Mouse (Mus musculus) bone marrow macrophage, adult 2 months (primary cell): ENCODE results near the gene Slmap. TPM values are rescaled to one million over a fixed set of nuclear protein-coding genes. Genes with fewer than 3 reads are reported as not detected.

Experiments
- H3K27ac ChIP-seq: 2 replicates; pipeline ENCODE4 v1.5.1; 2012; ENCODE audit warnings: low read depth, low read length; ENCODE audit not compliant: insufficient read depth
- H3K4me1 ChIP-seq: 2 replicates; pipeline ENCODE4 v1.6.1; 2012; ENCODE audit warnings: low read length; ENCODE audit not compliant: control insufficient read depth, insufficient read depth
- H3K4me3 ChIP-seq: 2 replicates; pipeline ENCODE4 v1.5.1; 2012; ENCODE audit warnings: mild to moderate bottlenecking, low read length, moderate library complexity; ENCODE audit not compliant: insufficient read depth
- CTCF ChIP-seq: IDR thresholded peaks from 2 replicates; pipeline ENCODE4 v1.5.1; 2012; ENCODE audit warnings: low read depth, mild to moderate bottlenecking, low read length, moderate library complexity
- POLR2A ChIP-seq: IDR thresholded peaks from 2 replicates; pipeline ENCODE4 v1.6.1; 2012; ENCODE audit warnings: mild to moderate bottlenecking, low read depth, low read length, borderline replicate concordance
- polyA plus RNA-seq: library from polyadenylated mRNA; stranded (reverse); fragments of >200 nt; gene quantifications from 2 replicates; pipeline ENCODE4 v1.2.4, GENCODE M21; 2012; ENCODE audit not compliant: missing spikeins, insufficient read depth, insufficient read length

Slmap gene
- polyA plus RNA-seq, 1 experiment: 78.0 TPM

GRCm38 (mm10) chr14:26477738-26478137 is 57.0 kb downstream of the Slmap start:
- Histone ChIP-seq H3K4me1 (peaks cover 14% of the 10 kb centered on the region), H3K27ac (no peak overlapping the region), H3K4me3 (no peak overlapping the region)
- no peak for TF ChIP-seq CTCF
- no peak for TF ChIP-seq POLR2A

DNA sequence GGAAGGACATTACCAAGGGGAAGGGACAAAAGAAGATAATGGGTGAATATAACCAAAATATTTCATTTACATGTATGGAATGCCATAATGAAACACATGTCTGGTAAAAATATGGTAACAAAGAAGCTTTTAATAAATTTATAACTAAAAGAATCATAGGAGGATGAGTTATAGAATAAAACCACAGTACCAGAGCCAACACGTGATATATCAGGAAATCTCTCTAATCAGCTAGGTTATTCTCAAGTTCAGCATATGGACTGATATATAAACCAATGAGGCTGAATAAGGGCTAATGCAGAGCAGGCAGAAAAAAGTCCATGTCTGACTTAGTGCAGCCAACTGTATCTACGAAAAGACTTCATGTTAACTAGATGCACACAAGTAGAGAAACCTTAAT is 58.3 kb downstream of the Slmap start:
- H3K27ac ChIP-seq: no peak overlapping the region
- H3K4me3 ChIP-seq: no peak overlapping the region
- peaks cover 12% of the 10 kb centered on the region for H3K4me1 ChIP-seq
- TF ChIP-seq CTCF: no peak
- TF ChIP-seq POLR2A: no peak

GRCm38 (mm10) chr14:26467974-26468373 is 66.8 kb downstream of the Slmap start:
- H3K27ac ChIP-seq: no peak overlapping the region
- TF ChIP-seq POLR2A (no peak), CTCF (no peak)
- H3K4me1 ChIP-seq: peaks cover 9% of the 10 kb centered on the region
- no peak overlapping the region for H3K4me3 ChIP-seq

GRCm38 (mm10) chr14:26466544-26467125 is 68.1 kb downstream of the Slmap start:
- TF ChIP-seq POLR2A (no peak), CTCF (no peak)
- Histone ChIP-seq H3K4me1 (peaks cover 9% of the 10 kb centered on the region), H3K27ac (no peak overlapping the region), H3K4me3 (no peak overlapping the region)

DNA sequence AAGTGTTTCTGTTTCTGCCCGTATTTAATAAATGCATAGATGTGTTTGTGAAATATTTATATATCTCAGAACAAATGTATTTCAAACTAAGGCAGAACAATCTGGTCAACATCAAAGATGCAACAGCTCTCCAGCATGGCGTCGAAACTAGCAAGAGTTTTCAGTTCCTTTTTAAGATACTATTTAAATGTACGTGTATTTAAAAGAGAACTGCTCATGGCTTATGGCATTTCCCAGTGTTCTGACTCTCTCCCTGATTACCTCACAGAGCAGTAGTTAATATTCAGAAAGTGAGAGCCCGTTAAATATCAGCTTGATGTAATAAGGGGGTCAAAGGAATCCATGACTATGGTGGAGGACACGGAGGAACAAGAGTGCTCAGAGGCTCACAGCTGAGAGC is 68.8 kb downstream of the Slmap start:
- TF ChIP-seq CTCF: no peak
- no peak for TF ChIP-seq POLR2A
- H3K4me1 ChIP-seq: peaks cover 9% of the 10 kb centered on the region
- H3K4me3 ChIP-seq: no peak overlapping the region
- no peak overlapping the region for H3K27ac ChIP-seq

- H3K4me3 ChIP-seq: no peak overlapping the region
- TF ChIP-seq CTCF (no peak), POLR2A (no peak)
- H3K4me1 ChIP-seq: peaks cover 2% of the 10 kb centered on the region; the same call in 1 of the 2 replicates
- H3K27ac ChIP-seq: no peak overlapping the region
Measured at GRCm38 (mm10) chr14:26459516-26459915, 75.2 kb downstream of the Slmap start.

GRCm38 (mm10) chr14:26454851-26455250 is 79.9 kb downstream of the Slmap start:
- TF ChIP-seq POLR2A (no peak), CTCF (no peak)
- H3K27ac ChIP-seq: no peak overlapping the region
- H3K4me1 ChIP-seq: peaks cover 2% of the 10 kb centered on the region; the same call in 1 of the 2 replicates
- H3K4me3 ChIP-seq: no peak overlapping the region

- H3K27ac ChIP-seq: no peak overlapping the region
- peaks cover 2% of the 10 kb centered on the region; the same call in 1 of the 2 replicates for H3K4me1 ChIP-seq
- H3K4me3 ChIP-seq: no peak overlapping the region
- no peak for TF ChIP-seq POLR2A
- no peak for TF ChIP-seq CTCF
Measured at GRCm38 (mm10) chr14:26450036-26450800, 84.5 kb downstream of the Slmap start.

DNA sequence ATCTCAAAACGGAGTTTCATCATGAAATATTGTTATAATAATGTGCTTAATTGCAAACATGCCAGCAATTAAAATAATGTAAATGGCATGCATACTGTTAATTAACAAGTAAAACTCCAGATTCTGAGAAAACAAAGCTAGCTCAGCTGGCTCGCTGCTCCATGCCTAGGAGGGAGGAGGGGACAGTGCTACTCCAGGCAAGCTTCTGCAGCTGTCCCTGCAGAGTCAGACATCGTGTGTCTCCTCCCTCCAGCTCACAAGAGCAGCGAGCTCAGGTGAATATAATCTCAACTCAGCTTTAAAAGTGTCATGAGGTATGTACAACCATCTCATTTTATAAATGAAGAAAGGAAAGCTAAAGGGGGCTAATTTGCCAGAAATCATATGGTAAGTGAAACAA is 86.2 kb downstream of the Slmap start:
- Histone ChIP-seq H3K4me3 (no peak overlapping the region), H3K27ac (no peak overlapping the region), H3K4me1 (peaks cover 3% of the 10 kb centered on the region)
- TF ChIP-seq CTCF (no peak), POLR2A (no peak)

DNA sequence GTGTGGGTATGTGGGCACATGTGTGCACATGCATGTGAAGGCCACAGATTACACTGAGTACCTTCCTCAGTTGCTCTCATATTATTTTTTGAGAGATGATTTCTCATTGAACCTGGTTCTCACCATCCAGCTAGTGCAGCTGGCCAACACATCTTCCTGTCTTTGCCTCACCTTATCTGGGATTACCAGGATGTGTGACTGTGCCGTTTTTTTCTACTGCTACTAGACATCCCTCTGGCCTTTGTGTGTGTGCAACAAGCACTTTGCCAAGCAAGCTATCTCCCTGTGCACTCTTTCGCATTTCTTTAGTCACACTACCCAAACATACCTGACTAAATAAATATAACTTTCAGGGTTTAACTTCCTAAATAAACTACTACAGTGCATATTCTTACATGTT is 87.5 kb downstream of the Slmap start:
- TF ChIP-seq POLR2A (no peak), CTCF (no peak)
- peaks cover 9% of the 10 kb centered on the region for H3K4me1 ChIP-seq

GRCm38 (mm10) chr14:26446538-26446937 is 88.2 kb downstream of the Slmap start:
- TF ChIP-seq CTCF (no peak), POLR2A (no peak)
- Histone ChIP-seq H3K27ac (no peak overlapping the region), H3K4me1 (peaks cover 9% of the 10 kb centered on the region)

More for the DNA sequence above, 87.5 kb downstream of the Slmap start:
- Histone ChIP-seq H3K27ac (no peak overlapping the region), H3K4me3 (no peak overlapping the region)

More at GRCm38 (mm10) chr14:26446538-26446937, 88.2 kb downstream of the Slmap start:
- H3K4me3 ChIP-seq: no peak overlapping the region
